Mouse (Mus musculus) ES-E14 (cell line): Measurements from ENCODE around the gene Ilvbl. TPM values are rescaled to one million over a fixed set of nuclear protein-coding genes. Genes with fewer than 3 reads are reported as not detected.
A peak's percentile ranks its signal among the peaks of the same experiment; 100 is the strongest.

Experiments
- DNase-seq: peaks from one replicate; pipeline ENCODE4 v3.0.0-alpha.2; 2013; ENCODE audit warnings: low read depth, low spot score
- H3K27ac ChIP-seq: 2 replicates; pipeline ENCODE4 v1.5.1; 2012; ENCODE audit warnings: low read depth, mild to moderate bottlenecking, low read length, moderate library complexity, mixed read lengths; ENCODE audit not compliant: poor library complexity, insufficient read depth, severe bottlenecking
- H3K36me3 ChIP-seq: 2 replicates; pipeline ENCODE4 v1.6.1; 2012; ENCODE audit warnings: mild to moderate bottlenecking, low read length, moderate library complexity, mixed read lengths; ENCODE audit not compliant: control insufficient read depth, poor library complexity, insufficient read depth, severe bottlenecking
- H3K4me1 ChIP-seq, 2 experiments: fragments of 150-350 bp in 1 of 2; sonication (generic) in 1 of 2; 2 replicates each; pipeline ENCODE4 v1.6.1; 2012; ENCODE audit warnings: low read length in 2 of 2, mild to moderate bottlenecking in 1 of 2, mixed read lengths in 1 of 2; ENCODE audit not compliant: control insufficient read depth in 2 of 2, insufficient read depth in 2 of 2, poor library complexity in 1 of 2
- H3K4me3 ChIP-seq, 2 experiments: fragments of 150-350 bp in 1 of 2; sonication (generic) in 1 of 2; 2 replicates each; pipeline ENCODE4 v1.5.1; 2012; ENCODE audit warnings: low read length in 2 of 2, low read depth in 1 of 2, mild to moderate bottlenecking in 1 of 2, mixed read lengths in 1 of 2; ENCODE audit not compliant: insufficient read depth in 1 of 2, poor library complexity in 1 of 2, severe bottlenecking in 1 of 2
- H3K9ac ChIP-seq: 2 replicates; pipeline ENCODE4 v1.6.1; 2012; ENCODE audit warnings: low read depth, mild to moderate bottlenecking, low read length, mixed read lengths; ENCODE audit not compliant: poor library complexity, insufficient read depth, severe bottlenecking
- H3K9me3 ChIP-seq: fragments of 150-350 bp; sonication (generic); 2 replicates; pipeline ENCODE4 v1.6.1; 2012; ENCODE audit warnings: low read depth, mild to moderate bottlenecking, low read length; ENCODE audit not compliant: control insufficient read depth, insufficient read depth
- CHD2 ChIP-seq: IDR thresholded peaks from 2 replicates; pipeline ENCODE4 v1.6.1; 2014; ENCODE audit warnings: mild to moderate bottlenecking, low read depth, low read length, inconsistent platforms
- HCFC1 ChIP-seq: IDR thresholded peaks from 2 replicates; pipeline ENCODE4 v1.6.1; 2012; ENCODE audit warnings: low read length, inconsistent platforms, borderline replicate concordance; ENCODE audit not compliant: insufficient read depth
- MAFK ChIP-seq: IDR thresholded peaks from 2 replicates; pipeline ENCODE4 v1.6.1; 2014; ENCODE audit warnings: mild to moderate bottlenecking, low read depth, low read length, inconsistent platforms; ENCODE audit not compliant: insufficient read depth
- ZC3H11A ChIP-seq: IDR thresholded peaks from 2 replicates; pipeline ENCODE4 v1.6.1; 2012; ENCODE audit warnings: low read depth, mild to moderate bottlenecking, inconsistent platforms, low read length, borderline replicate concordance
- ZNF384 ChIP-seq: IDR thresholded peaks from 2 replicates; pipeline ENCODE4 v1.6.1; 2012; ENCODE audit warnings: low read depth, low read length, inconsistent platforms
- in situ Hi-C, 2 experiments: fragments of 600-800 bp; cut with MboI; formaldehyde crosslinking; loops; one replicate each; pipeline ENCODE4 v1.15.1; 2025; ENCODE audit warnings: low sequenced_read_pairs in 2 of 2, inconsistent platforms in 1 of 2; ENCODE audit not compliant: unreplicated experiment in 2 of 2
- total RNA-seq: library from RNA; depleted of rRNA; stranded (reverse); fragments of 300-350 nt; gene quantifications from 2 replicates; pipeline ENCODE4 v1.2.3, GENCODE M21; 2012

The Ilvbl gene
- total RNA-seq, 1 experiment, result 25.5 TPM

GRCm38 (mm10) chr10:78575105-78575632 is 1.0 kb downstream of the Ilvbl start:
- DNase-seq, result no peak
- in situ Hi-C loops, result no loop called here
- Histone ChIP-seq H3K36me3 (peaks cover 12% of the 10 kb centered on the region), H3K9ac (peak overlapping the region; percentile 81), H3K27ac (no peak overlapping the region), H3K4me1 (peaks cover 0 to 2% of the 10 kb centered on the region in 2 experiments; a peak in 2 of 4 replicates), H3K9me3 (no peaks in the 10 kb centered on the region), H3K4me3 (peak overlapping the region; percentile 64 to 80)
- TF ChIP-seq MAFK, result no peak

GRCm38 (mm10) chr10:78575690-78576089 is 1.5 kb downstream of the Ilvbl start:
- peaks cover 12% of the 10 kb centered on the region for H3K36me3 ChIP-seq
- peaks cover 0 to 2% of the 10 kb centered on the region in 2 experiments; a peak in 2 of 4 replicates for H3K4me1 ChIP-seq
- no peak overlapping the region for H3K27ac ChIP-seq
- no peak overlapping the region for H3K9ac ChIP-seq
- peak overlapping the region in 1 of 2 experiments; percentile 80; a peak in 1 of 4 replicates for H3K4me3 ChIP-seq
- in situ Hi-C loops, result no loop called here
- no peak for DNase-seq
- TF ChIP-seq HCFC1, result no peak
- TF ChIP-seq ZC3H11A, result no peak
- no peak for TF ChIP-seq ZNF384
- TF ChIP-seq MAFK, result no peak
- no peak for TF ChIP-seq CHD2
- H3K9me3 ChIP-seq, result no peaks in the 10 kb centered on the region

GRCm38 (mm10) chr10:78576435-78577184 is 2.5 kb downstream of the Ilvbl start:
- peaks cover 0 to 2% of the 10 kb centered on the region in 2 experiments; a peak in 2 of 4 replicates for H3K4me1 ChIP-seq

GRCm38 (mm10) chr10:78578204-78578603 is 4.1 kb downstream of the Ilvbl start:
- in situ Hi-C loops, result no loop called here
- Histone ChIP-seq H3K27ac (no peak overlapping the region), H3K4me1 (peaks cover 0 to 2% of the 10 kb centered on the region in 2 experiments; a peak in 2 of 4 replicates), H3K9me3 (no peaks in the 10 kb centered on the region), H3K4me3 (no peak overlapping the region), H3K9ac (no peak overlapping the region), H3K36me3 (peaks cover 15% of the 10 kb centered on the region)
- no peak for DNase-seq
- TF ChIP-seq ZNF384, result no peak
- TF ChIP-seq ZC3H11A, result no peak
- TF ChIP-seq CHD2, result no peak
- no peak for TF ChIP-seq HCFC1

More at GRCm38 (mm10) chr10:78576435-78577184, 2.5 kb downstream of the Ilvbl start:
- Histone ChIP-seq H3K4me3 (no peak overlapping the region), H3K9ac (no peak overlapping the region), H3K27ac (no peak overlapping the region), H3K9me3 (no peaks in the 10 kb centered on the region), H3K36me3 (peaks cover 15% of the 10 kb centered on the region)
- in situ Hi-C loops, result no loop called here
- no peak for DNase-seq
- no peak for TF ChIP-seq MAFK
- no peak for TF ChIP-seq CHD2
- TF ChIP-seq HCFC1, result no peak
- TF ChIP-seq ZC3H11A, result no peak
- no peak for TF ChIP-seq ZNF384
